Mouse (Mus musculus) natural killer cell, adult 2 months (primary cell): ENCODE measurements at regions not wholly inside any gene's neighbourhood (a gene's known extent, or its start where the extent isn't known, plus 50 kb on each side); places are given as distances from the start of the nearest gene placed in this dataset.

Experiments
- DNase-seq, 2 experiments: peaks; one replicate each; pipeline ENCODE4 v3.0.0; 2022; ENCODE audit warnings: low spot score in 2 of 2

- DNase-seq: no peak
Measured at GRCm38 (mm10) chr13:10741391-10741790, 380.7 kb upstream of the Chrm3 start.

- DNase-seq: no peak
Measured at GRCm38 (mm10) chr13:10725745-10726171, 365.1 kb upstream of the Chrm3 start.

- no peak for DNase-seq
Measured at GRCm38 (mm10) chr13:10725335-10725734, 364.7 kb upstream of the Chrm3 start.

GRCm38 (mm10) chr13:10720639-10721038 is 360.0 kb upstream of the Chrm3 start:
- DNase-seq: no peak

- no peak for DNase-seq
Measured at GRCm38 (mm10) chr13:10711451-10711850, 350.8 kb upstream of the Chrm3 start.

- no peak for DNase-seq
Measured at GRCm38 (mm10) chr13:10710909-10711308, 350.3 kb upstream of the Chrm3 start.

- no peak for DNase-seq
Measured at GRCm38 (mm10) chr13:10697146-10697545, 336.5 kb upstream of the Chrm3 start.

- no peak for DNase-seq
Measured at GRCm38 (mm10) chr13:10696181-10696977, 335.7 kb upstream of the Chrm3 start.

GRCm38 (mm10) chr13:10691307-10691706 is 330.7 kb upstream of the Chrm3 start:
- no peak for DNase-seq

GRCm38 (mm10) chr13:10687379-10687778 is 326.7 kb upstream of the Chrm3 start:
- DNase-seq: no peak

GRCm38 (mm10) chr13:10654086-10654422 is 293.4 kb upstream of the Chrm3 start:
- DNase-seq: no peak

GRCm38 (mm10) chr13:10653376-10654085 is 292.9 kb upstream of the Chrm3 start:
- DNase-seq: no peak

- DNase-seq: no peak
Measured at GRCm38 (mm10) chr13:10636859-10637258, 276.2 kb upstream of the Chrm3 start.

GRCm38 (mm10) chr13:10630467-10630866 is 269.8 kb upstream of the Chrm3 start:
- no peak for DNase-seq

- no peak for DNase-seq
Measured at GRCm38 (mm10) chr13:10619661-10620060, 259.0 kb upstream of the Chrm3 start.

GRCm38 (mm10) chr13:10618421-10618954 is 257.8 kb upstream of the Chrm3 start:
- no peak for DNase-seq

- no peak for DNase-seq
Measured at GRCm38 (mm10) chr13:10574951-10575350, 214.3 kb upstream of the Chrm3 start.

GRCm38 (mm10) chr13:10566825-10567224 is 206.2 kb upstream of the Chrm3 start:
- DNase-seq: no peak

- no peak for DNase-seq
Measured at GRCm38 (mm10) chr13:10557559-10557958, 196.9 kb upstream of the Chrm3 start.

GRCm38 (mm10) chr13:10554595-10554994 is 193.9 kb upstream of the Chrm3 start:
- no peak for DNase-seq

GRCm38 (mm10) chr13:10542723-10543122 is 182.1 kb upstream of the Chrm3 start:
- no peak for DNase-seq

- DNase-seq: no peak
Measured at GRCm38 (mm10) chr13:10540197-10540940, 179.7 kb upstream of the Chrm3 start.
